Mouse (Mus musculus) testis, adult 2 months (tissue): ENCODE results near the gene Siae. TPM values are rescaled to one million over a fixed set of nuclear protein-coding genes. Genes with fewer than 3 reads are reported as not detected.

Experiments used
- H3K27ac ChIP-seq: fragments of 200-500 bp; 2 replicates; pipeline ENCODE4 v1.5.1; 2012; ENCODE audit warnings: low read depth, low read length; ENCODE audit not compliant: control insufficient read depth, insufficient read depth
- H3K27me3 ChIP-seq: fragments of 200-500 bp; 2 replicates; pipeline ENCODE4 v1.6.1; 2012; ENCODE audit warnings: mild to moderate bottlenecking, low read length, moderate library complexity; ENCODE audit not compliant: control insufficient read depth, insufficient read depth
- H3K36me3 ChIP-seq: fragments of 200-500 bp; 2 replicates; pipeline ENCODE4 v1.6.1; 2012; ENCODE audit warnings: mild to moderate bottlenecking, low read length; ENCODE audit not compliant: control insufficient read depth, insufficient read depth
- H3K4me1 ChIP-seq: fragments of 200-500 bp; 2 replicates; pipeline ENCODE4 v1.6.1; 2012; ENCODE audit warnings: low read length; ENCODE audit not compliant: control insufficient read depth, insufficient read depth
- H3K4me3 ChIP-seq: fragments of 200-500 bp; 2 replicates; pipeline ENCODE4 v1.5.1; 2012; ENCODE audit warnings: low read depth, mild to moderate bottlenecking, low read length, moderate library complexity, mixed read lengths; ENCODE audit not compliant: control insufficient read depth
- CTCF ChIP-seq: fragments of 200-500 bp; IDR thresholded peaks from 2 replicates; pipeline ENCODE4 v1.5.1; 2012; ENCODE audit warnings: low read depth, mild to moderate bottlenecking, inconsistent platforms, low read length, moderate library complexity; ENCODE audit not compliant: control insufficient read depth, insufficient read depth, insufficient replicate concordance
- POLR2A ChIP-seq: fragments of 200-500 bp; IDR thresholded peaks from 2 replicates; pipeline ENCODE4 v1.6.1; 2012; ENCODE audit warnings: low read depth, mild to moderate bottlenecking, inconsistent platforms, low read length, moderate library complexity; ENCODE audit not compliant: control insufficient read depth
- polyA plus RNA-seq: library from polyadenylated mRNA; depleted of rRNA; stranded (reverse); fragments of >200 nt; gene quantifications from 2 replicates; pipeline ENCODE4 v1.2.3, GENCODE M21; 2012

The Siae gene
- polyA plus RNA-seq, 1 experiment: 11.9 TPM

DNA sequence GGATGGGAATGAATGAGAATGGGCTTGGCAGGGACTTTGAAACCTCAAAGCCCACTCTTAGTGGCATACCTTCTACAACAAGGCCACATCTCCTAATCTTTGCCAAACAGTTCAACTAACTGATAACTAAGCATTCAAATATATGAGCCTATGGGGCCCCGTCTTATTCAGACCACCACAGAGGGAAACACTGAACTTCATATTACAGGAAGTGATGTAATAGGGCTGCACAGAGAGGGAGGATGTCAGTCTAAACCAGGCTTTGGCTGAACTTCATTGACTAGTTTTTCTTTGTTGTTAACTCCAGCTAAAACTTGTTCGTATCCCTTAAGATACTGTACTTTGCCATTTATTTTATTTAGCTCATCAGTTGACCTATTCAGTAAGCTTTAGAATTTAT lies 74.4 kb downstream of the Siae start:
- Histone ChIP-seq H3K36me3 (no peaks in the 10 kb centered on the region; the same call in 1 of the 2 replicates), H3K4me3 (no peak overlapping the region), H3K27me3 (no peaks in the 10 kb centered on the region), H3K4me1 (no peaks in the 10 kb centered on the region), H3K27ac (no peak overlapping the region)
- TF ChIP-seq POLR2A: no peak
- no peak for TF ChIP-seq CTCF

DNA sequence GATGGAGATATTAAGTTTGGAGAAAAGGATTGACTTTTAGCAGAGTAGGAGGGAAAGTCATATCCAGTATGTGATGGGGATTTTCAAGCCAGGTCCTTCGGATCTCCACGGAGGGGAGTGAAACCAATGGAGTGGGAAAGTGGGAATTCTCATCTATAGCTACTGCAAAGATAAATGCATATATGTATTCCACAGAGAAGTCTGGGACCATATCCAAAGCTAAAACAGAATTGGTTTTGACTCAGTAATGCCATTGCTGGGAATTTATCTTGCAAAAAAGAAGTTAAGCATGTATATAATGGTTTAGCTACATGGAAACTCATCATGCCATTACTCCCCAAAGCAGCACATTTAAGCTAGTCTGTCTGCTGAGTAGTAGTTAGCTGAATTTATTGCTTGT lies 76.8 kb downstream of the Siae start:
- TF ChIP-seq POLR2A (no peak), CTCF (no peak)
- H3K27me3 ChIP-seq: no peaks in the 10 kb centered on the region
- no peaks in the 10 kb centered on the region; the same call in 1 of the 2 replicates for H3K36me3 ChIP-seq
- no peak overlapping the region for H3K4me3 ChIP-seq
- no peaks in the 10 kb centered on the region for H3K4me1 ChIP-seq
- H3K27ac ChIP-seq: no peak overlapping the region

DNA sequence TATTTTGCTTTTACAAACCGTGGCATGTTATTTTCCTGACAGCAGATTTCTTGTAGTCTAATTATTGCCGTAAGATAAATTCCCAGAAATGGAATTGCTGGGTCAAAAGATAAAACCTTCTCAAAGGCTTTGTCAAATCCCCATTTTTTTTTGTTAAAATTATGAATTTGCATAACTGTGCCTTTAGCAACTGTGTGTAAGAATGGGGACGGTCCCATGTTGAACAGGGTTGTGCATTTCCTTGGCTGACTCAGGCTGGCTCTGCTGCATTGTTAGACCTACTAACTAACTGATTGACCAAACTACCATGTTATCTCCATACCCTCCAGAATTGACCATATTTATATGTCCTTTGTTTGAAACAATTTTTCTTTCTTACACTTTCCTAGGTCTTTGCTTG lies 78.8 kb downstream of the Siae start:
- Histone ChIP-seq H3K4me1 (no peaks in the 10 kb centered on the region), H3K36me3 (no peaks in the 10 kb centered on the region; the same call in 1 of the 2 replicates), H3K4me3 (no peak overlapping the region), H3K27ac (no peak overlapping the region), H3K27me3 (no peaks in the 10 kb centered on the region)
- TF ChIP-seq CTCF (no peak), POLR2A (no peak)

DNA sequence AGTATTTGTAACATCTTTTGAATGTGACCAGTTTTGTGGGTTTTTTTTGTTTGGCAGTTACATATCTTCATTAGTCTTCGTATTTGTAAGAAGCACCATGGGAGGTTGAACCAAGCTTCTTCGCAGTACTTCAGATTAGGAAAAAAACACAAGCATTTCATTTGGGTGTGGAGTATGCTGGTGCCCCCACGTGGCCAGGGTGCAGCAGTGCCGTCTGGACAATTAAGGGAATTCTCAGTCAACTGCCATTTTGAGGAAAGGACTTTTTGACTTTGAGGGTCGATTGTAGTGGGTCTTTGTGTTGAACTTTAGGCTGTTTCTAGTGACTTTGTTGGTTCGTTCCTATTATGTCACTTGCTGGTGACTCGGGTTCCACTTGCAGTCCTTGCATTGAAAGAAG lies 80.8 kb downstream of the Siae start:
- TF ChIP-seq POLR2A: no peak
- TF ChIP-seq CTCF: peak; percentile 57; the same call in 1 of the 2 replicates
- Histone ChIP-seq H3K27me3 (no peaks in the 10 kb centered on the region), H3K4me1 (no peaks in the 10 kb centered on the region), H3K27ac (no peak overlapping the region), H3K4me3 (no peak overlapping the region), H3K36me3 (no peaks in the 10 kb centered on the region; the same call in 1 of the 2 replicates)

DNA sequence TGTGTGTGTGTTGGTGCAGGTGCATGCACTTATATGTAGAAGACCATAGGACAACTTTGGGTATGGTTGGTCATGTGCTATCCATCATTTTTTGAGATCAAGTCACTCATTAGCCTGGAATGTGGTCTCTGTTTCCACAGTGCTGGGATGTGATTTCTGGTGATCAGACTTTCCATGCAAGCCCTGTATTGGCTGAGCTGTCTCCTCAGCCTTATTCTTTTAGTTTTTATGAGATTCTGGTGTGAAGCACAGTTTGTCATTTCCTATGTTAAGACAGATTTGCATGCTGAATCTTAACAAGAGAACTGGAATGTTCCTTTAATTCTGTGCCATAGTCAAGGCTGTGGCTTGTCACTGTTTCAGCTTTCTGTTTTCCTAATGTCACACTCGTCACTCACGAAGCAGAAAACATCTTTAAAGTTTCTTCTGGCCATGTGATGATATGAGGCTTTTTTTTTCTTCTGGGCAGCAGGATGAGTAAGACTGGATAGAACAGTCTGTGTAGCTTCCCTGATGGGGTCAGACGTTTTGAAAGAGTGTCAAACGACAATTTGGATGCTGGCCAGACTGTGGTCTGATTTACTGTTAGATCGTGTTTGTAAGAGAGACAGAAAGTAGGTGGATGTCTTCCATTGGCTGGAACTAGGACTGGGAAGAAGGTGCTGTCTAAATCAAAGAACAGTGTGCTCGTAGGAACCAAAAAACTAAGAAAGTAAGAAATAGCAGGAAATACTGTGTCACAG lies 81.5 kb downstream of the Siae start:
- H3K27me3 ChIP-seq: no peaks in the 10 kb centered on the region
- no peak overlapping the region for H3K27ac ChIP-seq
- H3K4me1 ChIP-seq: no peaks in the 10 kb centered on the region
- no peak overlapping the region for H3K4me3 ChIP-seq
- no peaks in the 10 kb centered on the region; the same call in 1 of the 2 replicates for H3K36me3 ChIP-seq
- TF ChIP-seq POLR2A (no peak), CTCF (no peak)

DNA sequence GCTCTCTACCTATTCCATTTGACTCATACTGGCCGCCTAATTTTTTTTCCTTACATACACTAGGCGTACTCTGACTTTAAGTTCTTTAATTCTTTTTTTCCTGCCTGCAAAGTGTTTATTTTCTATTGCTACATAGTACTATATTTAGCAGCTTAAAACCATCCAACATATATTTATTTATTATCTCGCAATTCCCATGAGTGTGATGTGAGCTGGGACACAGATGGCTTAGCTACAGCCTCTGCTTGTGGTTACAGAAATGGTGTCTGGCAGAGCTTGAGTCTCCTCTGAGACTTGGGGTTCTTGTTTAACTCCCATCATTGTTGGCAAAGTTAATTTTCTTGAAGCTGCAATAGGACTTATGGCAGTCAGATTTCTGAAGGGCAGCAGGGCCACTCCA lies 83.2 kb downstream of the Siae start:
- Histone ChIP-seq H3K27me3 (no peaks in the 10 kb centered on the region), H3K27ac (no peak overlapping the region), H3K4me1 (no peaks in the 10 kb centered on the region), H3K4me3 (no peak overlapping the region), H3K36me3 (no peaks in the 10 kb centered on the region; the same call in 1 of the 2 replicates)
- TF ChIP-seq CTCF (no peak), POLR2A (no peak)

DNA sequence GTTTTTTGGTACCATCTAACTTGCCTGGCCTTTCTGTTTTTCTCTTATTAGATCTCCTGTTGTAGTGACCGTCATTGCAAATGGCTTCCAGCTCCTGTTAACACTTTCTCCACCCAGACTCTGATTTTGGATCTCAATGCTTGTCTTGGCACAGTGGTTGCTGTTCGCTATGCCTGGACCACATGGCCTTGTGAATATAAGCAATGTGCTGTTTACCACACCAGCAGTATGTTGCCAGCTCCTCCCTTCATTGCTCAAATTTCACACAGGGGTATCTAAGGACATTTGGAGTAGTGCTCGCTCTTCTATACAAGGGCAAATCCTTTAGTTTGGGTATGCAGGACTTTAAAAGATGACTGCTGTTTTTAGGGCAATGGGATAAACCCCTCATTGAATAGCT lies 90.7 kb downstream of the Siae start:
- no peaks in the 10 kb centered on the region; the same call in 1 of the 2 replicates for H3K36me3 ChIP-seq
- H3K4me1 ChIP-seq: no peaks in the 10 kb centered on the region
- H3K27ac ChIP-seq: no peak overlapping the region
- H3K27me3 ChIP-seq: no peaks in the 10 kb centered on the region
- no peak for TF ChIP-seq CTCF
- no peak for TF ChIP-seq POLR2A
- no peak overlapping the region for H3K4me3 ChIP-seq

DNA sequence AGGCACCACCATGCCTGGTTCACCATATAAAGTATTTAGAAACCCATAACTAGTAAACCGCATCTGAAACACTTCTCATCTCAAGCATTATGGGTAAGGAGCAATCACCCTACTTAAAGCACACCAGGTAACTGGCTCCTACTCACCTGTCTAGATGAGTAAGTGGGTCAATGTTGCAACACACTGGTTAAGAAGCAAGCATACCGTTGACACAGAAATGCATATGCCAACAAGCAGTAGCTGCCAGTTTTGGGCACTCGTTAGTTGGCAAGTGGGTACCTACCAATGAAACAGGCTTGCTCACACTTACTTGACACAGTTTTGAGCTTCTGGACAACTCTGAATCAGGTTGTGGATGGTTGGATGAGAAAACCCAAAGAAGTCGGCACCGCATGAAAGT lies 95.1 kb downstream of the Siae start:
- no peak for TF ChIP-seq CTCF
- TF ChIP-seq POLR2A: no peak
- H3K4me1 ChIP-seq: no peaks in the 10 kb centered on the region
- no peak overlapping the region for H3K4me3 ChIP-seq
- no peaks in the 10 kb centered on the region; the same call in none of the 2 replicates for H3K36me3 ChIP-seq
- no peaks in the 10 kb centered on the region for H3K27me3 ChIP-seq
- no peak overlapping the region for H3K27ac ChIP-seq
